Mouse (Mus musculus) cerebellum, adult 9-11 months (tissue): ENCODE measurements around the gene Shq1.

Source experiments
- DNase-seq: peaks from one replicate; pipeline ENCODE4 v3.0.0; 2022

Gene Shq1

DNA sequence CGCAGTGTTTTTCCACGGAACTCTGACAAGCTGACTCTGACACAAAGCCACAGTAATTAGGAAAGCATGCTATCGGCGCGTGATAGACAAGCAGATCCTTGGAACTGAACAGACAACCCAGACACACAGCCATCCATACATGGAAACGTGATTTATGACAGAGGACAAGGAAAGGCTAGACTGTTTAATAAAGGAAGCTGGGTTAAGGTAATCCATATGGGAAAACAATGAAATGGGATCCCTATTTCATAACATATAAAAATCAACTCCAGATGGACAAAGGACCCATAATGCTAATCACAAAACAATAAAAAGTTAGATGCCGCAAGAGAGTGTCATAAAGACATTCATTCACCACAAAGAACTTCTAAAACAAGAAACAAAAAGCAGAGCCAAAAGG lies 78.0 kb downstream of the Shq1 start:
- no peak for DNase-seq

DNA sequence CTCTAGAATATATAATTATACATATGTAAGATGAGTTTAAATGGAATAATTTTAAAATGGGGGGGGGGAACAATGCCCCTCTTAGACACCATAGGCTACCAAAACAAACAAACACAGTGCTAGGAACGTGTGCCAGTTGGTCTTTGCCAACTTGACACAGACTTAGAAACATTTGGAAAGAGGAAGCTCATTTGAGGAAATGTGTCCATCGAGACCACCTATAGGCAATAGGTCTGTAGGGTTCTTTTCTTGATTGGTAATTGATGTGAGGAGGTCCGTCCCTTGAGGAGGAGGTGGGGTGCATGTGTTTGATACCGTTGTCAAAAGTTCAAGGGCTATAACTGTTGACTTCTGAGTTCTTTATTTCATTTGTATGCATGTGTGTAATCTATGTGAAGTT lies 80.4 kb downstream of the Shq1 start:
- DNase-seq: no peak

DNA sequence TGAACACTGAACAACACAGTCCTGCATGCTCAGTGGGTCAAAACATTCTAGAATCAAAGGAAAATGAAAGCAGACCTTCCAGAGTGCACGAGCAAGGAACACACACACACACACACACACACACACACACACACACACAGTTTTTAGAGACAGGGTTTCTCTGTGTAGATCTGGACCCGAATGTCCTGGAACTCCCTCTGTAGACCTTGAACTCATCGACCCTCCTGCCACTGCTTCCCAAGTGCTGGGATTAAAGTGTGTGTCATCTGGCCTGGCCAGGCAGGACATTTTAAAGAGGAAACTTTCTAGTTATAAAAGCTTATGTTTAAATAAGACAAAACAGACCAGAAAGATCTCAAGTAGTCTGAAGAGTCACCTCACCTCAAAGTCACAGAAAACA lies 82.1 kb downstream of the Shq1 start:
- DNase-seq: no peak

DNA sequence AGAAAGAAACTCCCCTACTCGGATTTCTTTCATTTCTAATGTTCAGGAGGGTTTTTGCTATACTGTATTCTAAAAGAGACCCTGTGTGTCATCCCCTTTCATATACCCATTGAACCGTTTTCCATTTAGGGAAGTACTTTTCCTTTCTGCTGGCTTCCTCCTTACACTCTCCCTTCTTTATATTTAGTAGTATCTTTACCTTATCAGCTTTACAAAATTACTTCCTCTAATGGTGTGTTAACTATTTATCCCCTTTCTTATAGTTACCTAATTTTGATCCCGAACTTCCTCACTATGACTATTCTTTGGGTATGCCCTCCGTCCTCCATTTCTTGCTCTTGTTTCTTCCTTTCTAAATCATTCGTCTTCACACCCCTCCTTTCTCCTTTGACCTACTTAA lies 84.2 kb downstream of the Shq1 start:
- DNase-seq: no peak

DNA sequence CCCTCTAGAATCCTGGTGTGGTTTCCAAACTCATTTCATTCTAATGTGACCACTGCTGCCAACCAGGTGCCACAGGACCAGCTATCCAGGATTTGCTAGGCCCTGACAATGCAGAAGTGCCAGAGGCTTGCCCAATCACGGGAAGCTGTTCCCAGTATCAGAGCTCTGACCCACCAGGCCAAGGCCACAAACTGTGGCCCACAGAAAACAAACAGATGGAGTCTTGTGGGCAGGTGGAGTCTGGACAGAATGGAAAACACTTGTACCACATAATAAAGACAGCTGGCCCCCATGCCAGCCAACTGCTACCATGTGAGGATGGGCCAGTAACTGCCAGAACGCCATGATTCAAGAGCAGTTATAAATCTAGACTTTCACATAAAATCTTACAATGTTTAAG lies 89.0 kb downstream of the Shq1 start:
- DNase-seq: peak; percentile 22

DNA sequence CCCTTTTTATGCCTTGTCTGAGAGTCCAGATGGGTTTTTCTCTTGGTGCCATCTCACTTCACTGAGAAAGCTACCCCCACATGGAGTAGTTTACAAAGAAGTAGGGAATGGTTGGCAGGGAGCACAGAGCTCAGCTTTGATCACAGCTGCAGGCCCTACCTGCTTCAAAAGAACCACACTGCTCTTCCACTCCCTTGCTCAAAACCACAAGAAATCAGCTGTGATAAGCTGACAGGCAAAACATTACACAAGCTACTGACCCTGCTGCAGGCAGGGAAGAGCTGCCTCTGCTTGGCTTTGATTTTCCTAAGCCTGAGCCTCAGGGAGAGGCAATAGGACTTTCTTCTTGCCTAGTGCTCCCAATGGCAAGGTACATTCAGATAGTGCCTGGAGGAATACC lies 89.9 kb downstream of the Shq1 start:
- no peak for DNase-seq

DNA sequence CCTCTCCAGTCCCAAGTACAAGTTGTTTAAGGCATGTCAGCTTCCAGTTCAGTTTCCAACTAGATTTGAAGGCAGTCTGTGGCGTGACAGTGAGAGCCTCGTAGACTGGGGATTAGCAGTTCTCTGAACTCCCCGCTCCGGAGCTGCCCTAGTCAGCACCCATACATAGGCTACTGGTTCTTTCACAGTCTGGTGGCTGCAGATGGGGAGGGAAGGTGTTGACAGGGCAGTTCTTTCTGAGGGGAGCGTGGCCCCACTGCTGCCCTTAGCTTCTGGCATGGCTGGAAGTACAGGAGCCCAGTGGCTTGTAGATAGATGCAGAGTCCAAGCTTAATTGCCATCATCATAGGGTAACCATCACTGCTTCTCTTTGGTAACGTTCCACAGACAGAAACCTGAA lies 93.4 kb downstream of the Shq1 start:
- no peak for DNase-seq

DNA sequence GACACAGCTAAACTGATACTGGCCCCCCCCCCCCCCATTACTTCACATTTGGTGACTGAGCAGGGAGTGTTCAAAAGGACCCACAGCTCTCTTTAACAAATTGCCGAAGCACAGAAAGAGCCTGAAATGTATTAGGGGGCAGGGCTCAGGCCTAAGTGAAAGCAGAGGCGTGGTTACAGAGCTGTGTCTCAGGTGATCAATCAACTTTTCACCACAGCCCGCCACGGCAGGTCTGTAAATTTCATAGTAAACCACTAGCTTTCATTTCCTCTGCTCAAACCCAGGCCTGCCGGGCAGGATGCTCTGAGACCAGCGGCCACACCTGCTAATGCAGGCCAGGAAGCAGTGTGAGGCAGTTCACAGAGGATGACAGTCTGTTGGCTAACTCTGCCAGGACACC lies 94.8 kb downstream of the Shq1 start:
- no peak for DNase-seq

DNA sequence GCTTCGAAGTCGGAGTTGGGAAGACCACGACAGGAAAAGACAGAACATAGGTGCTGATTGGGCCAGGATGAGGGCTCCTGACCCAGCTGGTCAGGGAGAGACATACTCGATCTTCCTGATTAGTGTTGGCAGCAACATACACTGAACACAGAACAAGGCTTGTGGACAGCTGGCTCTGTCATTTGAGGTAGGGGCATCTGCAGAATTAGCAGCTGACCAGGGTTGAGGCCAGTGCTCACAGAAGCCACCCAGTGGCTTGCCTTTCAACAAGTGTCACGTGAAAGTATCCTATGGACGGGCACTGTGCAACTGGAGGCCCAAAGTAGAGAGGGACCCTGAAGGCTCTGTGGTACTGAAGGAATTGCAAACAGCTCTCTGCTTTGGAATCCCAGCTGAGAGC lies 104.2 kb downstream of the Shq1 start:
- no peak for DNase-seq

DNA sequence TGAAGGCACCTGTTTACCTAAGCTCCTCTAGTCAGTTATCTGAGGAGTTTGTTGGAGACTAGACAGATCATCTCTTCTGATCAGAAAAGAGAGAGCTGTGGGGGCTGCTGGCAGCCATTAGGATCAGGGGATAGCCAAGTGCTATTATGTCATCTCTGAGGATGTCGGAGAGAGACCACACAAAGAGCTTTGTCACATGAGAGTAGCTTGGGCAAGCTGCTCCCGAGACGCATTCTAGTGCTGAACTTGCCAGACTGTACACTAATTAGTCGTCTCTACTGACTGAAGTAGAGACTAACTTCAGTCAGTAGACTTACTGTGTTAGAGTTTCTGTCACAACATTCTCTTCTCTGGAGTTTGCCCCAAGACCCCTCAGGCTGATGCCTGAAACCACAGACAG lies 106.4 kb downstream of the Shq1 start:
- no peak for DNase-seq

DNA sequence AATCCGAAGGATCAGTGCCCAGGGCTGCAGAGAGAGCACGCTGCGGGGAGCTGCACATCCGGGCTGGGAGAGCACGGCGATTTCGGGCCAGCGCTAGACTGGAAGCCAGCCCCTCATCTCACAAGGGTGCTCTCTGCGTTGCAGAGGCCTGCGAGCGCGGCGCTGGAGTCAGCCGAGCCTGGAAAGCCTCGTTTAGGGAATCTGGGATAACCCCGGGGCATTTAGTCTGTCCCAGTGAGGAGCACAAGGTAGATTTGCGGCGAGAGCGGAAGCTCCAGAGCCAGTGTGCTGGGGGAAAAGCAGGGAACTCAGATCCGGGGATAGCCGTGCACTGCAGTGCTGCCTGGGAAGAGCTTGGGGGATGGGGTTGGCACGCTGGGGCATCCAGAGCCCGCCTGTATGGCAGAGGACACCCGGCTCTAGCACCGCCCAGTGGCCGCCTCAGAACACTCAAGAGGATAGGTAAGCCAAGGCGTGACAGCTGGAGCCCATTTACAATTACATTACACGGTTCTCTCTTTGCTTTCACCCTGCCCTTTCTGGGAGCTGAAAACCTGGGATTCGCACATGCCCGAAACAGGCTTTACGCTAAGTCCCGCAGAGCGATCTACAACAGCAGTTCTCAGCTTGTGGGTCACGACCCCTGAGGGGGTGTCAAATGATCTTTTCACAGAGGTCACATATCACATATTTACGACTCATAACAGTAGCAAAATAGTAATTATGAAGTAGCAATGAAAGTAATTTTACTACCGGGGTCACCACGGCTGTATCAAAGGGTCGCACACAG lies 107.2 kb downstream of the Shq1 start:
- peak; percentile 88 for DNase-seq

DNA sequence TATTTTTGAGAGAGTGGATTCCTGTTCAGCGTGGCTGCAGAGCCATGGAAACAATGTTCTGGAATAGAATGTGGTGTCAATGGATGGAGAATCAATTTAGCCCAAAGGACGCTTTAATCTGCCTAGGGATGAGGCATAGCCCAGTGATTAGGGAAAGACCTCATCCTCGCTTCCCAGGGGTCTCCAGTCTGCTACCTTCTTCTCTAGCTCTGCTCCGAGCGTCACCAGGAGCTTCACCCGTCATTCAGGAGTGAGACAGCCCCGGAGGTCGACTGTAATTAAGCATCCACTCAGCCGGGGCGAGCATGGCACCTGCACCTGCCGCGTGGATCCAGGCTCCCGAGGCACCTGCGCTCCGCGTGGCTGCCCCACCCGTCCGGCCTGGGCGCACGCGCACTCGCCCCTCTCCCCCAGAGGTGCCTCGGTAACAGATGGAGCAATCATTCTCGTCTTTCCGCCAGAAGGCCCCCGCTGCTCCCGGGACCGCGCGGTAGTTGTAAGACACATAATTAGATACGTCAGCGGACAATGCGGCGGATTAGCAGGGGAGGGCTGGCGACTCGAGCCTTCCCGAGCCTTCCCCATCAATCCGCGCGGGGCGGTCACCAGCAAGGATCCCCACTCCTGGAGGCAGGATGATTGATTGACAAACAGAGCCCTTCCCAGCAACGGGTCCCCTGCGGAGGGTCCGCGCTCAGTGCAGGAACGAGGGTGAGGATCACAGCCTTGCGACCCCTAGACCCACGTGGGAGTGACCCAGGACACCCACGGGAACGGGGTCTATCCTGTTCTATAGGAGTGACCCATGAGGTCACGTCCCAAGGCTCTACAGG lies 108.0 kb downstream of the Shq1 start:
- peak; percentile 74 for DNase-seq

DNA sequence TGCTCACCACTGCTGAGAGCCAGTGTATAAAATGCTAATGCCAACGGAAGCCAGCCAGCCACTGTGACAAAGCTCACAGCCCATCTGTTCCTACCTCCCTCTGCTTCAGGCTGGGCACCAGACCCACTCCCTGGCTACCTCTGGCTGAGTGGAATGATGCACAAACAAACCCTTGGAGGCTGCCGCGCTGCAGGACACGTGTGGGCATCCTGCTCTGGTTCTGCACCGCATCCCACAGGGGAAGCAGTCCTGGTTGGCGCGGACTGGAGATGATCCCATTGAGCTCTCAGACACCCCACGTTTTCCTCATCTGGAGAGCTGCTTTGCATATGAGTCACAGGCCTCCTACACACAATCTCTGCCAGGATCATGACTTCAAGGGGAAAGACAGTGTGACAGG lies 112.9 kb downstream of the Shq1 start:
- no peak for DNase-seq

DNA sequence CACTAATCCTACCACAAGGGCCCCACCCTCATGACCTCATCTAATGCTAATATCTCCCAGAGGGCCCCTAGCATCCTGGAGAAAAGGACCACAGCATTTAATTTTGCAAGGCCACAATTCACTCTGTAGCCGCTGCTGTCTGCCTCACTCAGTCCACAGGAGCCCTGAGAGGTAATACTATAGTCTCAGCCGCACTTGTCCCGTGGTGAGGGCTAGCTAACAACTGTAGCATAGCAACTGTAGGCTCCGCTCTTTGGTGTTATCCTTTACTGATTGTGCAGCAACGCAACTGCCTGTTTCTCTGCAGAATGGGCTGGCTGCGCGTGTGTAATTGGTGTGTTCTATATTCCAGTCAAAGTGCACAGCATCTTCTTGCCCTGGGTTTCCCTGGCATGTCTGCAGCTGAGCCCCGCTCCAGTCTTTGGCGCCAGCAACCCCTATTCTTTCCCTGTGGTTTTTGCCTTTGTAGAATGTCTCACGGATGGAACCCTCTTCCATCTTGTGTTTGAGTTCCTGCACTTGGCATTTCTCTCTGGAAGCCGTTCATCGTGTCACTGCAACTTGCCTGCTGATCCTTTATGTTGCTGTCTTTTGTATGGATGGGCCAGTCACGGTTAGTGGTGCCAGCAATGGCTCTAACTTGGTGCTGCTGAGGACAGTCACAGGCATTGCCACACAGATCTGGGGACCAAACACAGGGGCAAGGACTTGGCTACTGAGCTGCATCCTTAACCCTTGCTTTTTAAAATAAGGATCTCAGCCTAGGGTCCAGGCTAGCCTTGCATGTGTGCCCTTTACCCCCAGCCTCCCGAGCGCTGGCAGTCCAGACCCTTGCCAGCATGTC lies 128.6 kb downstream of the Shq1 start:
- no peak for DNase-seq

DNA sequence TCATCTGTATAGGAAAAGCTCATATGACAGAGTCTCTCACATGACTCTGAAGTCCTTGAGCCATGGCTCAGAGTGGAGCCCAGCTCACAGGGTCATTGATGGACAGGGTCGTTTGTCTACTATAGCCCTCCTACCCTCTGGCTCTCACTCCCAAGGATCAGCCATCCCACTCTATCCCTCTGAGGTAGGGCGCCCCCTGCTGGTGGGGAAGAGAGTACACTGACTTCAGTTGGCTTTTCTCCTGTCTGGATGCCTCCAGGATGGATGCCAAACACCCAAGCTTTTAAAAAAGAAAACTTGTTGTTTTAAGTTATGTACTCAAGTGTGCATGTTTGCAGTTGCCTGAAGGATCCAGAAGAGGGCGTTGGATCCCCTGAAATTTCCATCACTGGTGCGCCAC lies 131.3 kb downstream of the Shq1 start:
- DNase-seq: no peak

DNA sequence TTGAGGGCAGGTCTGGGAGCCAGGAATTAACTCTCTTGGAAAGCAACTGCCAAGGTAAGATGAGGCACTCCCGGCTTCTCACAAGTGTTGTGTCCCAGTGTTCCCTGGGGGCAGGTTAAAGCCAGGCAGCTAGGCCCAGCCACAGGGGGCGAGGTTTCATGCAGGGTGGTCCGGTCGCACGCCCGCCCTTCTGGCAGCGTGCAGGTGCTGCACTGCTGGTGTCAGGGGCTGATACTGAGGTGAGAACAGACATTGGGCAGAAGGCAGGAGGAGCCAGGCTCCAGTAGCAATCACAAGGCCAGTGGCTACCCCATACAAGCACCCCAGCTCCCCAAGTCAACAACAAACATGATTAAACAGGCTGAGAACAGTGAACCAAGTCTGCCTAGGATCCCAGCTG lies 132.4 kb downstream of the Shq1 start:
- DNase-seq: no peak

DNA sequence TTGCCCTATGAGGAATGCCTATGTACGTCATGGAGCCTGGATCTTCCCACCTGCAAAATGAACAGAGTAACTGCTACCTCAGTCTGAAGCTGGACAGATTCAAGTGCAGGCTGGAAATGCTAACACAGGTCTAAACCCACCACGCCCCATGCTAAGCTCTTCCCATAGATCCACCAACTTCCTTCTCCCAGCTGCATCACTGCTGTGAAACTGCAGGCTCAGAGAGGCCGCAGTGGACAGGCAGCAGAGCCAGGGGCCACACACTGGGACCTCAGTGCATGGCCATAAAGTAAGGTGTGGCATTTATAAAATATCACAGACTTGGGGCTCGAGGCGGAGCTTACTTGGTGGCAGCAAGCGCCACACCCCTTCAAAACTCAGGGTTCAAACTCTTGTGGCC lies 133.0 kb downstream of the Shq1 start:
- DNase-seq: no peak

DNA sequence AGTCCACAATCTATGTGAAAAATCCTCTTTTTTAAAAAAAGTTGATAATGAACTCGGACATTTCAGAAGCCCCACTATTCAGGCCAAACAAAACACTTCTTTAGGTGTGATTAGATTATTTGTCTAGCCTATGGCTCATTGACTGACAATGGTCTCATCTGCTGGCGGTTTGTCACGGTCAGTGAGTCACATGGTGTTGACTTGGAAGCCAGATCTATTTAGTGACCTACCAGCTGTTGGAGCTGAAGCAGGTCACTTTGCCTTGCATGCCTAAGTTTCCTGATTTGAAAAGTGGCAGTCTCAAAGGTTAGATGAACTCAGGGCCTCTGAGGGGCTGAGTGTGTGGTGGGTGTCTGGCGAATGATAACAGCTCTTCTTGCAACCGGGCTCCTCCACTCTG lies 133.9 kb downstream of the Shq1 start:
- no peak for DNase-seq

DNA sequence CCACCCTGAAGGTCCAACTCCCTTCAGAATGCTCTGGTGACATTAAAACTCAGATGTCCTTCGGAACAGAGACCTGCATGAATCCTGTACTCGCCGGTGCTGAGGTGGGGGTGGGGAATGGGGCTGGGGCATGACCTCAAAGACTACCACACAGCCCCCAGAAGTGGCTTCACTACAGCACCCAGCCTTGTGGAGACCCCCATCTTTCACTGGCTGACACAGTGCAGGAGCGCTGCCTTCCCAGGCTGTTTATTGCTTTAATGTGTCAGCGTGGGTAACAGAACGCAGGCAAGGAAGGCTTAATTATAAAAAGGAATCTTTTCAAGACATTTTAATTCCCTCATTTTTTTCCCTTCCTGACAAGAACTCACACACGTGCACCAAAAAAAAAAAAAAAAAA lies 137.6 kb downstream of the Shq1 start:
- DNase-seq: no peak

DNA sequence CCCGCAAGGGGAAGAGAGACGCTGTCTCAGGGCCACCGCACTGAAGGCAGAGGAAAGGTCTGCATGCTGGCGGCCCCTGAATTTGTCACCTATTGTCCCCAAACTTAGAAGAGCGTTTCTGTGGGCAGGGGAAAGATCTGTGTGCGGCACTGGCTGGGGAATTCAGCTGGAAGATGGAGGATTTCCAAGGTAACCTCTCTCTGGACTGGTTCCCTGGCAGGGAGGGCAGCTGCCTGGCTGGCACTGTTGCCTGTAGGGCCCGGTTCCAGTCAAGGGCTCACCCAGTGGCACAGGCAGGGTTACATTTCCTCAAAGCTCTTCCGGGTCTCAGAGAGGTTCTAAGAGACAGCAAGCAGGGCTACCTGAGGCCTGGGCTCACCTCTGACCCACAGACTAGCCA lies 138.6 kb downstream of the Shq1 start:
- peak; percentile 30 for DNase-seq

DNA sequence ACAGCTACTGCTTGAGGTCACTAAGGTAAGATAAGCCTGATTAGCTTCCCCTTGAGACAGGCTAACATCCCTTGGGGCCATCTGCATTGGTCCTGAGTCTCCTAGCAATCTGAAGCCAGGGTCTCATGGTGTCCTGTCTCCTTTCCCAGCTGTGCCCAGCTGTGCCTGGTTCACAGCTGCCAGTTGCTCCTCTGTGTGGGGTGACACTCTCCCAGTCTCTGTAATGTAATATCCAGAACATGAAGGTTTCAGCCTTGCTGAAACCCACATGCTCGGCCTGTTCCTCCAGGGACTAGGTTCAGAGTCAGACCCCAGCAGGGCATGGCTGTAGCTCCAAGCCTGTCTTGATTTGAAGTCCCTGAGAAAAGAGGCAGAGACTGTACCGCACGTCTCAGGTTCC lies 141.3 kb downstream of the Shq1 start:
- no peak for DNase-seq

DNA sequence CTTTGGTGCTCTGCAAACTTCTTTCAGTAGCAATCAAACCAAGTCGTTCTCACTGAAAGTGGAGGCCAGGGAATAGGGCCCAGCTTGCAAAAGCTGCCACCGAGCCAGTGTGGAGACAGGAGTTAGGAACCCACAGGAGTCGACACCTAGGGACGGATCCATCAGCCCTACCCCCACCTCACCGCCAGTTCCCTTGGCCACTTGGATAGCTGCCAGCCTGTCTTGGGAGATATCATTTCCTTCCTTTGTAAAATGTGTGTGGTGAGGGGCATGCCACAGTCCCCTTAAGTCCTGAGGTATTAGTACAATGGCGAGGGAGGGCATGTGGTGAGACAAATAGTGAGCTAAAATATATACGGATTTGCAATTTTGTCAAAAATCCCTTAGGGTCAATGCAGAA lies 142.4 kb downstream of the Shq1 start:
- no peak for DNase-seq

DNA sequence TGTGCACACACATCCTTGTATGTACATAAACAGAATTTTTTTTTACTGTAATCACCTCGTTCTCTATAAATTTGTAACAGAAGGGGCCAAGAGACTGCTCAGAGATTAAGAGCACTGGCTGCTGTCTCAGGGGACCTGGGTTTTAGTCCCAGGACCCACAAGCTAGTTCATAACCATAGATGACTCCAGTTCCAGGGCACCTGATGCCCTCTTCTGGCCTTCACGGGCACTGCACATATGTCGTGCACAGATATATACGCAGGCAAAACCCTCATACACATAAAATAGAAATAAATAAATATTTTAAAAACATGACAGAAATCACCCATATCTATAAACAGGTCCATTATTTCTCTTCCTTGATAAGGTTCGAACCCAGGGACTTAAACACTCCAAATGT lies 143.0 kb downstream of the Shq1 start:
- no peak for DNase-seq

DNA sequence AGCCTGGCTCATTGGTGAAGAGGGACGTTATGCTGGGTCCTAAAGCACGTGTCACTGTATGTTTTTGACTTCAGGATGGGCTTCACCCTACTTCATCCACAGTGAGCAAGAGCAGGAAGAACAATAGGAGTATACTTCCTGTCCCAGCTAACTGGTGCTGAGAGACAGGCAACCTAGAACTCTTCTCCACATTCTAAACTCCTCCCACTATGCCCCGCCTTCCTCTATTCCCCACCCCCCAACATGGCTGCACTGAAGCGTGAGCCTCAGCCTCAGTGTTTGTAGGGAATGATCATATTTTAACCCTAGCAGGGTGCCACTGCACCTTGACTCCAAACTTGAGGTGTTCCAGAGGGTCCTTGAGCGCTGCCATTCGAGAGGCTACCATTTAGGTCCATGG lies 143.8 kb downstream of the Shq1 start:
- no peak for DNase-seq
